8 mouse cellular contexts compared by ENCODE assay signal in genomic region chr12:78984035-78984432, GRCm38 (mm10). TPM values are rescaled to one million over a fixed set of nuclear protein-coding genes. Genes with fewer than 3 reads are reported as not detected.
DNase-seq lines count a peak whose midpoint lies in the region.

No protein-coding gene starts in this region.

- intact Hi-C loops in heart, postnatal 25 days (cut with DNase I), result loop anchor here (2.0 kb wide), 1 partner anchor 21 kb away; no protein-coding TSS in a partner anchor

- peak; percentile 75 for DNase-seq in heart, adult 18-20 months
- DNase-seq in heart, postnatal 25 days (ENCODE audit: low spot score), result no peak
- DNase-seq in brain, adult 2 months (ENCODE audit: low read depth, low spot score), result peak; percentile 88
- DNase-seq in gastrocnemius, postnatal 10 days, result peak; percentile 71
- peak; percentile 81 to 86 for DNase-seq in kidney, postnatal 25 days
- DNase-seq in retina, postnatal 1 day, result peak; percentile 85
- DNase-seq in thymus, adult 18-20 months, result no peak
- DNase-seq in natural killer cell, adult 2 months (ENCODE audit: low spot score in 2 of 2), result no peak

RNA-seq across cellular contexts. Expression of gene Tmem229b, which starts 23.4 kb away (rescaled TPM):
- 1 to 10 TPM; 3.6 to 4.3 TPM for total RNA-seq in heart, adult 18-20 months (2021)
- total RNA-seq in heart, postnatal 25 days (2021), result 1 to 10 TPM; 3.8 to 5.0 TPM
- total RNA-seq in gastrocnemius, postnatal 10 days (2021), result 1 to 10 TPM; 8.5 to 9.5 TPM

RNA-seq across cellular contexts. Expression of gene Plekhh1, which starts 44.9 kb away (rescaled TPM):
- total RNA-seq in heart, adult 18-20 months (2021), result 1 to 10 TPM; 1.2 to 2.5 TPM
- total RNA-seq in heart, postnatal 25 days (2021), result 1 to 10 TPM; 2.6 to 3.6 TPM
- total RNA-seq in gastrocnemius, postnatal 10 days (2021), result 1 to 10 TPM; 1.3 to 1.4 TPM

Comparison
In these comparisons a context has a peak if more than half of its experiments do, and no peak if none do; other contexts are left out.
1. DNase-seq: peak in heart, adult 18-20 months (2 of 2), brain, adult 2 months (single experiment), gastrocnemius, postnatal 10 days (single experiment), kidney, postnatal 25 days (2 of 2) and retina, postnatal 1 day (single experiment); none in heart, postnatal 25 days (single experiment), thymus, adult 18-20 months (0 of 2) and natural killer cell, adult 2 months (0 of 2).